Mouse (Mus musculus) left cerebral cortex, adult 9 months (tissue): ENCODE measurements around the gene Kbtbd13.
A peak's percentile ranks its signal among the peaks of the same experiment; 100 is the strongest.

Experiments used
- DNase-seq, 2 experiments: peaks; one replicate each; pipeline ENCODE4 v3.0.0; 2022; ENCODE audit warnings: low spot score in 2 of 2

Gene Kbtbd13

GRCm38 (mm10) chr9:65353251-65353650 lies 38.2 kb downstream of the Kbtbd13 start:
- DNase-seq = no peak

GRCm38 (mm10) chr9:65347112-65347850 lies 44.2 kb downstream of the Kbtbd13 start:
- no peak for DNase-seq

- DNase-seq = peak in 1 of 2 experiments; percentile 11
Measured at GRCm38 (mm10) chr9:65346476-65347111, 44.9 kb downstream of the Kbtbd13 start.

- DNase-seq = peak; percentile 90 to 97
Measured at GRCm38 (mm10) chr9:65345854-65346475, 45.5 kb downstream of the Kbtbd13 start, which contains the start of gene Pdcd7. Gene Pdcd7, plus strand, starts transcription at chr9:65346104.

GRCm38 (mm10) chr9:65345439-65345838 lies 46.0 kb downstream of the Kbtbd13 start:
- peak in 1 of 2 experiments; percentile 17 for DNase-seq

- DNase-seq = no peak
Measured at GRCm38 (mm10) chr9:65340414-65340813, 51.0 kb downstream of the Kbtbd13 start.

GRCm38 (mm10) chr9:65339146-65339545 lies 52.3 kb downstream of the Kbtbd13 start:
- no peak for DNase-seq
